Mouse (Mus musculus) frontal cortex, postnatal 36 days (tissue): Measurements from ENCODE around the gene Itih3.
A peak's percentile ranks its signal among the peaks of the same experiment; 100 is the strongest.

Experiments
- DNase-seq, 2 experiments: peaks; one replicate each; pipeline ENCODE4 v3.0.0; 2022; ENCODE audit warnings: low spot score in 2 of 2

Gene Itih3

GRCm38 (mm10) chr14:30923375-30924105 lies at the start of gene Itih3:
Gene Itih3 (minus strand): TSS chr14:30923760.
- peak; percentile 18 to 49 for DNase-seq

GRCm38 (mm10) chr14:30960366-30960765 lies 36.8 kb upstream of the Itih3 start:
- no peak for DNase-seq

- no peak for DNase-seq
Observed at GRCm38 (mm10) chr14:30959031-30959430, 35.5 kb upstream of the Itih3 start.

GRCm38 (mm10) chr14:30958517-30958916 lies 35.0 kb upstream of the Itih3 start:
- DNase-seq: no peak

DNA sequence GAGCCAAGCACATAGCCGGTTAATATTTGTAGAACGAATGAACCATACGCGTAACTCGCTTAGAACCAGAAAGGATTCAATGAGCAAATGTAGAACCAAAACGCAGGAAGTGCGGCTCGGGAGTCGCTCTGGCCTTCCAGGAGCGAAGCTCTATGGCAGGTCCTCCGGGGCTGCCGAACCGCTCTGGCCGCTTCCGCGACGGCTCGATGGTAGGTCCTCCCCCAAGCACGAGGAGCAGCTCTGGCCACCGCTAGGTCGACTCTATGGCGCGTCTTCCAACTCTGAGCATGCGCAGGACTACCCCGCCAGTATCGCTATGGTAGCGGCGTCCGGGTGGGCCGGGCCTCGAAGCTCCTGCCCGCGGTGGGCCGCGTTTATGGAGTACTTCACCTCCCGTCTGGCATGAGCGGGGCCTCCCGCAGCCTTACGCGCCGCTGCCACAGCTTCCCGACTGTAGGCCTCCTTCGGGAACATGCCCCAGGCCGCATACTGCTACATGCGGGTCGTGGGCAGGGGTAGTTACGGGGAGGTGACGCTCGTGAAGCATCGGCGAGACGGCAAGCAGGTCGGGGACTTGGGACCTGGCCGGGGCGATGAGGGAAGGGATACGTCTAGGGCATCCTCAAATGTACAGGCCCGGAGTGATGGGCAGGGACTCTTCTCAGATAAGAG lies 27.7 kb upstream of the Itih3 start, which contains the start of gene Nek4:
Gene Nek4, plus strand, starts transcription at position 224 of the 672 bp plus-strand sequence.
- peak; percentile 97 to 98 for DNase-seq

DNA sequence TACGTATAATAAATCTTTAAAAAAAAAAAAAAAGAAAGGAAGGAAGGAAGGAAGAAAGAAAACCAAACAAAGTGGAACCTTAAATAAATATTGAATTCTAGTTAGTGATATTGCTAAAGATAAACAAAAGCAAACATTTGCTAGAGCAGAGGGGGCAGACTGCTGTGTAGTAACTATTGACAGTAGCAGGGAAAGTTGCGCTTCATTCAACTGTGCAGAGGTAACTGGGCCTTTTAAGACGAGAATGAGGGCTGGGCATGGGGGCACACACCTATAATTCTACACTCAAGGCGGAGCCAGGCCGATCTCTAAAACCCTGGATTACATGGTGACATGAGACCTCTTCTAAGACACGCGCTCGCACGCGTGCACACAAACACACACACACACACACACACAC lies 26.4 kb upstream of the Itih3 start:
- no peak for DNase-seq

- no peak for DNase-seq
Observed at GRCm38 (mm10) chr14:30944745-30945144, 21.2 kb upstream of the Itih3 start.

- peak; percentile 57 to 70 for DNase-seq
Observed at GRCm38 (mm10) chr14:30943860-30944674, 20.5 kb upstream of the Itih3 start.

DNA sequence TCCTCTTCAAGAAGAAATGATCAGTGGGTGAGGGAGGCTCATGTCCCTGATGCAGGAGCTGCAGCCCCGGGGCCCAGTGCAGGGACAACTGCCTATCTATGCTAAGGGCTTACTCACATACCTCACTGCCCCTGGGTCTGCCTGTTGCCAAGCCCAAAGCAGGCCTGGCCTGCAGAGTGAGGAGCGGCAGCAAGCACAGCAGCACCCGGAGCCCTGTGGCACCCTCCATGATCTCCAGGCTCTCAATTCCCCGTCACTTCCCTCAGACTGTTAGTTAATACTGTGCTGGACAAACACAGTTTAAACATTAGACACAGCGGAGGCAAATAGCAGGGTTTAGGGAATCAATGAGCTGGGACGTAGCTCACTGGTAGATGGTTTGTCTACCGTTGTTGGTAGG lies 19.5 kb upstream of the Itih3 start, which contains the start of gene Itih1:
Gene Itih1, minus strand, starts transcription at position 252 of the 400 bp plus-strand sequence.
- no peak for DNase-seq

DNA sequence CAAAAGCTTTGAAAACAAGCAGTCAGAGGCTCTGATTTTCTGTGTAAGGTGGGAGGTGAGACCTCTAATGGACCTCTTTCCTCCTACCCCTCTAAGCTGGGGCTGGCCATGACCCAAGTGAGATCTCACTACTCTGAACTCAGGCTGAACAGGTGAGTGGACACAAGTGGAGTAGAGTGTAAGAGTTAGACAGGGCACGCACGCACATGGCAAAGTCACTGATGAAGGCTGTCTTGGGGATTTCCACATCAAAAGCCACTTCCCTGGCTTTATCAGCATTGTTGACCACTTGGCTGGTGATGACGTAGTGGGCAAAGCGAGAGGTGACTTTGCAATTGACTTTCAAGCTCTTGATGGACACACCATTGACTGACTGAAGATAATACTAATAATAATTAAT lies 18.7 kb upstream of the Itih3 start:
- no peak for DNase-seq

DNA sequence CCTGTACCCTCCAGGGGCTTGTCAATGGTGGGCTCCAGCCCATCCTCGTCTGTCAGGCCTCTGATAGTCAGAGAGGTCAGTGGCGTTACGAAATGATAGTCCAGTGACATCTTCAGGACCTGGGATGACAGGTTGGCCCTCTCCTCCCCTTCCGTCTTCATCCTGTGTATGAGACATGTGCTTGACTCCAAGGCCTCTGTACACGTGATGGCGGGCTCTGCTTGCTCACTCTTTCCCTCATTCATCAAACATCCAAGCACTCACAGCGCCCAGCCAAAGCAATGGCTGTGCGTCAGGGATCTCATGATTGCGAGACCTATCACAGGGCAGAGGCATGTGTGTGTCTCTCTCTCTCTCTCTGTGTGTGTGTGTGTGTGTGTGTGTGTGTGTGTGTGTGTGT lies 9.8 kb upstream of the Itih3 start:
- no peak for DNase-seq

- no peak for DNase-seq
Observed at GRCm38 (mm10) chr14:30930386-30930785, 6.8 kb upstream of the Itih3 start.

DNA sequence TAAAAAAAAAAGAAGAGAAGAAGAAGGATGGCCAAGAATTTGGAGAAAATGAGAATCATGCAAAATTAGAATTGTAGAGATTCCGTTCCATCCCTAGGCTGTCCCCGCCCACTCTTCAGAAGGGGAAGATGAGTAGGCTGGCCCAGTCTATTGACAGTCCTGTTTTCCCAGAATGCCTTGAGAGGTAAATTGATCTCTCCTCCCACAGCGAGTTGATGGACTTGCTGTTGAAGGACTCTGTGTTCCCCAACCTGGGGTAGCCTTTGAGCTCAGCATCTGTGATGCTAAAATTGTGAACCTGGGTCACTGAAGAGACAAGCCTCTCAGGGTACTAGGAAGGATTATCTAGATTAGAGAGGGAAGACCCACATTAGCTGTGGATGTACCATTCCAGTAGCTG lies 1.9 kb upstream of the Itih3 start:
- DNase-seq: no peak

GRCm38 (mm10) chr14:30922053-30922670 lies 1.4 kb downstream of the Itih3 start:
- peak in 1 of 2 experiments; percentile 10 for DNase-seq

DNA sequence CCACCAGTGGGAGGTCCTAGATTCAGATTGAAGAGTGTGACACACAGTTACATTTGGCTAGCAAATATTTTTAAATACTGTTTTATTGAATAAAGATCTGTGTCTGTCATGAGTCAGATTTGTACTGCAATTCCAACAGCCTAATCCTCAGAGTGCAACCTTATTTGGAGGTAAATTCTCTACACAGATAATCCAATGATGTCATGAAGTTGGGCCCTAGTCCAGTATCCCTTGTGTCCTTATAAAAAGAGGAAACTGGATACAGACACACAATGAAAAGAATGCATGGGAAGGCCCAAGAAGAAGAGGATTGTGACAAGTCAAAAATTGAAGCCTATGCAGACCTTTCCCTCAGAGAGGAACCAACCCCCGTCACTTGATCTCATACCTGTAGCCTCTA lies 7.0 kb downstream of the Itih3 start:
- no peak for DNase-seq

- DNase-seq: no peak
Observed at GRCm38 (mm10) chr14:30913404-30913803, 10.2 kb downstream of the Itih3 start.

DNA sequence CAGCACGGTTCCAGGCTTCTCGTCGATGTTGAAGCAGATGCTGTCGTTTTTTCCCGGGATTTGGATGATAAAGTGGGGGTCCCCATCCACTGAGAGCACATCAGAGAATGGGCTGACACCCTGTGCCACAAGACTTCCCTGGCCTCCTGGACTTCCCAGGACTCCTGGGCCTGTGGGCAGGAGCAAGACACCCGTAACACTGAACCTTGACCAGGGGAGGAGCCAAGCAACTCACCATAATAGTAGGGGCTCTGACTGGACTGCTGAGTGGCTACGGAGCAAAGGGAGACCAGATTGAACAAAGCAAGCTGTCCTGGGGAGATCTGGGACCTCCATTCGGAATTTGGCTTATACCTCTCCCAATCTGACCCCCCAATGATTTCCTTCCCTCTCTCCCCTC lies 10.9 kb downstream of the Itih3 start:
- DNase-seq: no peak

DNA sequence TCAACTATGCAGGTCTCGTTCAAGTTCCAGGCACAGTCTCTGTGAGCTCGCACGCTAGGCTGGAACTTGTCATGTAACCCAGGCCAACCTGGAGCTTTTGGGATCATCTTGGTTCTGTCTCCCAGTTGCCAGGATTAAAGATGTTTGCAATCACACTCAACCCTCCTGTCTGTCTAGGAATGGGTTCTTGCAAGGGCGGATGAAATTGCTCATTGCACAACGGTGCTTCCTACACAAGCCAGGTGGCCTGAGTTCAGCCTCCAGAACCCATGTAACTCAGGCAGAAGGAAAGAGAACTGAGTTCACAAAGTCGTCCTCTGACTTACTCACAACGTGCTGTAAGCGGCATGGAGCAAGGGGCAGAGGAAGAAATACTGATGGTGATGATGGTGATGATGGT lies 12.4 kb downstream of the Itih3 start:
- DNase-seq: no peak

DNA sequence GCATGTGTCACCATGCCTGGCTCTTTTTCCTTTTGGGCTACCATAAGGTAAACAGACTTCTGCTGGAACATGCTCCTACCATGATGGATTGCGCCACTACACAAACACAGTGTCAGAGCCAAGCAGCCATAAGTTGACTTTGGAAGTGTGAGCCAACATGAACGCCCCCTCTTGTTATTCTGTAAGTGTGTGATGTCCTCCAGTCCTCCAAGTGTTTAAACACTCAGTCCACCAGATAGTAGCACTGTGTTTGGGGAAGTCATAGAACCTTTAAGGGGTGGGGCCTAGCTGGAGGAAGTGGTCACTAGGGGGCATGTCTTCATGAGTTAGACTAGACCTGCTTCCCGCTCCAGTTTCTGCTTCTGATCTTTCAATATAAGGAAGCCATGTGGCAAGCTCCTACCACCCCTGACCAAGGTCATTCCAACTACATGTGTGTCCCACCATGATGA lies 15.7 kb downstream of the Itih3 start:
- DNase-seq: no peak

DNA sequence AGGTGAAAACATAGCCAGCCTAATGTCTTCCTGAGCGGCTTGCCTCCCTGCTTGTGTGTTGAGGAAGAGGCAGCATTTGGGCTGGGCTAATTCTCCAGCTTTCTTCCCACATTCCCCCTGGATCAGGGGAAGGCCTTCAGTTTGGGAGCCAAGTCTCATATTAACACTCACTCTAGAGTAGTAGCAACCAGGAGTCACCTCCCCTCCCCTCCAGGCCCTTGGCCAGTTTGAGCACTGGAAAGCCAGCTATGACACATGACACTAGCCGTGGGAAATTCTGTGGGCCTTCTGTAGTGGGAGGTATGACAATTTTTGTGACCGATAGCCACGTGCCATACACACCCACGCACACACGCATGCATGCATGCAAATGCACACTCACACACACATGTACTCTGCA lies 17.6 kb downstream of the Itih3 start:
- no peak for DNase-seq

DNA sequence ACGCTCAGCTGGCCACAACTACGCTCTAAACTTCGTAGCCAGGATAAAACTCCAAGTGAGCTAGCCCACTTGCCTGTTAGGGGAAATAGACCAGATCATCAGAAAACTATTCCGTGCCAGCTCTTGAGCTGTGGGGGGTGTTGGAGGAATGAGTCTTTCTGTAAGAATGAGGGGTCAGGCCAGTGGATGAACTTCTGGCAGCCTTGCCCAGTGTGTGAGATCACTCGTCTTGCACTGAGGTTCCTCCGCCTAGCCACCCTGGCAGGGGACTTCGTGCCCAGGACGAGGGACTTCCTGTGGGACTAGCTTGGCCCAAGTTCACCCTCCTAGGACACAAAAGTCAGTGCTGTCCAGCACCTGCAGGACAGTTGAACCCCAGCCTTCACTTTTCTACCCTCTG lies 19.3 kb downstream of the Itih3 start:
- DNase-seq: no peak

DNA sequence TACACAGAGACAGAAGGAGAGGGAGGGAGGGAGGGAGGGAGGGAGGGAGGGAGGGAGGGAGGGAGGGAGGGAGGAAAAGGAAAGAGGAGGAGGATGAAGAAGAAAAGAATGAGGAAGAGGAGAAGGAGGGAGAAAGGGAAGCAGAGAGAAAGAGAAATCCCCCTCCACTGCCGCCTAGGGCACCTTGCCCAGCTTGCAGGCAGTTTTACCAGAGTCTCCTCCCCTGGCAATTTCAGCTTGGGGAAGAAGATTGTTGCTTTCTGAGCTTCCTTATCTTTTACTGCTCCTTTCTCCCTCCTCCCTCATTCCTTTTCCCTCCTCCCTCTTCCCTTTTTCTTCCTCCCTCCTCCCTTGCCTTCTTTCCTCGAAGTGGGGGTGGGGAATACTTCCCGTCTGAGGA lies 20.5 kb downstream of the Itih3 start:
- DNase-seq: no peak
